In genomic region chr3:156619921-156620320, GRCm38 (mm10) we compare ENCODE assay signal across 27 mouse cellular contexts. TPM values are rescaled to one million over a fixed set of nuclear protein-coding genes. Genes with fewer than 3 reads are reported as not detected.
"Had no signal": no experiment of that assay in that cellular context is flagged by ENCODE, and none has a peak within 500 bp of the region (broad histone marks: within the 10 kb centered on the region; RNA-seq: fewer than 3 reads in every experiment).

No protein-coding gene starts in this region.

- H3K27ac ChIP-seq: gastrocnemius, adult 2 months; heart, embryonic 10.5 days; hindbrain, embryonic 10.5 days; hindbrain, embryonic 12.5 days; hindbrain, embryonic 14.5 days; intestine, embryonic 15.5 days; limb, embryonic 10.5 days; limb, embryonic 12.5 days; liver, embryonic 13.5 days; liver, embryonic 15.5 days had no signal

- DNase-seq: gastrocnemius, adult 2 months; gastrocnemius, postnatal 10 days; gastrocnemius, postnatal 25 days; heart, adult 18-20 months; heart, postnatal 10 days; heart, postnatal 4 days; kidney, adult 18-20 months; kidney, adult 8-10 months; kidney, postnatal 10 days; kidney, postnatal 25 days; kidney, postnatal 4 days; layer of hippocampus, adult 9-11 months; liver; liver, embryonic 13.5 days had no signal

- H3K4me3 ChIP-seq: gastrocnemius, adult 2 months; heart, embryonic 10.5 days; heart, embryonic 12.5 days; hindbrain, embryonic 10.5 days; hindbrain, embryonic 12.5 days; intestine, embryonic 15.5 days; limb, embryonic 10.5 days; limb, embryonic 12.5 days; liver, embryonic 13.5 days; liver, embryonic 15.5 days had no signal

- ATAC-seq: hindbrain, embryonic 16.5 days; inflammation-experienced regulatory T-cells, adult 6 months; intestine, embryonic 15.5 days; intestine, postnatal 0 days had no signal

RNA-seq across cellular contexts. Expression of gene Negr1, which starts 58.3 kb away (rescaled TPM):
- total RNA-seq: granulocyte monocyte progenitor cell, adult 5-6 weeks had no signal
